Mouse (Mus musculus) MEL (cell line): ENCODE measurements at regions not wholly inside any gene's neighbourhood (a gene's known extent, or its start where the extent isn't known, plus 50 kb on each side); places are given as distances from the start of the nearest gene placed in this dataset.
A peak's percentile ranks its signal among the peaks of the same experiment; 100 is the strongest.
"Not testable (repeated sequence)": the region's sequence is repeated elsewhere in the genome, so short reads cannot be mapped to it uniquely, and the experiment has no call there.

Source experiments
- DNase-seq: peaks from one replicate; pipeline ENCODE4 v3.0.0; 2011; ENCODE audit warnings: low read depth, low spot score
- H3K27ac ChIP-seq: 2 replicates; pipeline ENCODE4 v1.5.1; 2012; ENCODE audit warnings: low read depth, mild to moderate bottlenecking, control low read depth, low read length, moderate library complexity; ENCODE audit not compliant: control insufficient read depth
- H3K27me3 ChIP-seq, 2 experiments: fragments of 150-350 bp in 1 of 2; sonication (generic) in 1 of 2; 2 replicates each; pipeline ENCODE4 v1.6.1; 2012; ENCODE audit warnings: low read length in 2 of 2, mild to moderate bottlenecking in 2 of 2, improper control_type of control experiment in 1 of 2, moderate library complexity in 1 of 2; ENCODE audit not compliant: insufficient read depth in 2 of 2, control insufficient read depth in 1 of 2
- H3K36me3 ChIP-seq, 2 experiments: 2 replicates each; pipeline ENCODE4 v1.6.1; 2012 to 2014; ENCODE audit warnings: low read length in 2 of 2, improper control_type of control experiment in 1 of 2, inconsistent platforms in 1 of 2, mild to moderate bottlenecking in 1 of 2; ENCODE audit not compliant: insufficient read depth in 2 of 2, control insufficient read depth in 1 of 2
- H3K4me1 ChIP-seq, 2 experiments: fragments of 150-350 bp in 1 of 2; sonication (generic) in 1 of 2; 2 replicates each; pipeline ENCODE4 v1.6.1; 2012; ENCODE audit warnings: low read length in 2 of 2, improper control_type of control experiment in 1 of 2, mild to moderate bottlenecking in 1 of 2; ENCODE audit not compliant: insufficient read depth in 2 of 2, control insufficient read depth in 1 of 2
- H3K4me3 ChIP-seq, 2 experiments: fragments of 150-350 bp in 1 of 2; sonication (generic) in 1 of 2; 2 replicates each; pipeline ENCODE4 v1.5.1; 2012; ENCODE audit warnings: low read depth in 2 of 2, low read length in 2 of 2, mild to moderate bottlenecking in 2 of 2, moderate library complexity in 2 of 2, control low read depth in 1 of 2, improper control_type of control experiment in 1 of 2; ENCODE audit not compliant: control insufficient read depth in 1 of 2, insufficient read depth in 1 of 2
- H3K79me2 ChIP-seq: 2 replicates; pipeline ENCODE4 v1.6.1; 2012; ENCODE audit warnings: mild to moderate bottlenecking, low read length, moderate library complexity; ENCODE audit not compliant: control insufficient read depth, poor library complexity, insufficient read depth
- H3K9ac ChIP-seq: 2 replicates; pipeline ENCODE4 v1.6.1; 2012; ENCODE audit warnings: low read depth, mild to moderate bottlenecking, control low read depth, low read length, moderate library complexity; ENCODE audit not compliant: control insufficient read depth, poor library complexity, severe bottlenecking
- H3K9me3 ChIP-seq: fragments of 150-350 bp; sonication (generic); replicated peaks from 2 replicates; pipeline ENCODE4 v1.6.1; 2012; ENCODE audit warnings: mild to moderate bottlenecking, low read length, improper control_type of control experiment, moderate library complexity; ENCODE audit not compliant: insufficient read depth
- CHD1 ChIP-seq: IDR thresholded peaks from 2 replicates; pipeline ENCODE4 v1.6.1; 2012; ENCODE audit warnings: low read depth, mild to moderate bottlenecking, inconsistent platforms, low read length, improper control_type of control experiment
- CHD2 ChIP-seq: IDR thresholded peaks from 2 replicates; pipeline ENCODE4 v1.6.1; 2011; ENCODE audit warnings: low read length, improper control_type of control experiment
- CTCF ChIP-seq, 3 experiments: IDR thresholded peaks in 2 of 3; conservative IDR thresholded peaks in 1 of 3; 2 replicates each; pipeline ENCODE4 v1.5.1; 2011 to 2012; ENCODE audit warnings: low read length in 3 of 3, low read depth in 2 of 3, mild to moderate bottlenecking in 2 of 3, improper control_type of control experiment in 1 of 3, inconsistent platforms in 1 of 3, mixed read lengths in 1 of 3, moderate library complexity in 1 of 3; ENCODE audit not compliant: control insufficient read depth in 1 of 3, insufficient read depth in 1 of 3, poor library complexity in 1 of 3, severe bottlenecking in 1 of 3
- ELF1 ChIP-seq: IDR thresholded peaks from 2 replicates; pipeline ENCODE4 v1.6.1; 2014; ENCODE audit warnings: low read depth, mild to moderate bottlenecking, inconsistent platforms, low read length, improper control_type of control experiment, moderate library complexity
- EP300 ChIP-seq, 2 experiments: IDR thresholded peaks; 2 replicates each; pipeline ENCODE4 v1.6.1; 2011; ENCODE audit warnings: improper control_type of control experiment in 2 of 2, low read length in 2 of 2, low read depth in 1 of 2, mild to moderate bottlenecking in 1 of 2
- ETS1 ChIP-seq: IDR thresholded peaks from 2 replicates; pipeline ENCODE4 v1.6.1; 2012; ENCODE audit warnings: low read depth, mild to moderate bottlenecking, inconsistent platforms, low read length, improper control_type of control experiment, moderate library complexity
- HCFC1 ChIP-seq: IDR thresholded peaks from 2 replicates; pipeline ENCODE4 v1.6.1; 2012; ENCODE audit warnings: low read depth, mild to moderate bottlenecking, inconsistent platforms, low read length, improper control_type of control experiment, moderate library complexity
- KAT2A ChIP-seq: conservative IDR thresholded peaks from 2 replicates; pipeline ENCODE4 v1.6.1; 2012; ENCODE audit warnings: low read depth, low read length, improper control_type of control experiment, inconsistent platforms
- MAFK ChIP-seq: IDR thresholded peaks from 2 replicates; pipeline ENCODE4 v1.6.1; 2011; ENCODE audit warnings: low read depth, mild to moderate bottlenecking, low read length, improper control_type of control experiment, borderline replicate concordance
- MAZ ChIP-seq: IDR thresholded peaks from 2 replicates; pipeline ENCODE4 v1.6.1; 2012; ENCODE audit warnings: low read depth, mild to moderate bottlenecking, inconsistent platforms, low read length, improper control_type of control experiment
- MYB ChIP-seq: IDR thresholded peaks from 2 replicates; pipeline ENCODE4 v1.6.1; 2011; ENCODE audit warnings: mild to moderate bottlenecking, low read depth, low read length, improper control_type of control experiment
- MYC ChIP-seq: IDR thresholded peaks from 2 replicates; pipeline ENCODE4 v1.6.1; 2011; ENCODE audit warnings: low read depth, mild to moderate bottlenecking, low read length, improper control_type of control experiment, moderate library complexity
- NELFE ChIP-seq: IDR thresholded peaks from 2 replicates; pipeline ENCODE4 v1.6.1; 2011; ENCODE audit warnings: low read depth, low read length, improper control_type of control experiment
- NRF1 ChIP-seq: IDR thresholded peaks from 2 replicates; pipeline ENCODE4 v1.6.1; 2014; ENCODE audit warnings: low read depth, mild to moderate bottlenecking, inconsistent platforms, low read length, improper control_type of control experiment, moderate library complexity; ENCODE audit not compliant: poor library complexity, insufficient read depth, severe bottlenecking
- RAD21 ChIP-seq: IDR thresholded peaks from 2 replicates; pipeline ENCODE4 v1.6.1; 2011; ENCODE audit warnings: mild to moderate bottlenecking, low read depth, low read length, improper control_type of control experiment
- SIN3A ChIP-seq: IDR thresholded peaks from 2 replicates; pipeline ENCODE4 v1.6.1; 2012; ENCODE audit warnings: low read length, improper control_type of control experiment, inconsistent platforms
- SMC3 ChIP-seq: IDR thresholded peaks from 2 replicates; pipeline ENCODE4 v1.6.1; 2011; ENCODE audit warnings: low read depth, low read length, improper control_type of control experiment
- TBP ChIP-seq: IDR thresholded peaks from 2 replicates; pipeline ENCODE4 v1.8.0; 2011; ENCODE audit warnings: low read depth, low read length, improper control_type of control experiment
- TCF12 ChIP-seq: IDR thresholded peaks from 2 replicates; pipeline ENCODE4 v1.6.1; 2014; ENCODE audit warnings: low read depth, mild to moderate bottlenecking, inconsistent platforms, low read length, improper control_type of control experiment, moderate library complexity
- USF1 ChIP-seq: IDR thresholded peaks from 2 replicates; pipeline ENCODE4 v1.6.1; 2014; ENCODE audit warnings: low read depth, mild to moderate bottlenecking, inconsistent platforms, low read length, improper control_type of control experiment, moderate library complexity
- ZC3H11A ChIP-seq: IDR thresholded peaks from 2 replicates; pipeline ENCODE4 v1.6.1; 2012; ENCODE audit warnings: low read depth, mild to moderate bottlenecking, inconsistent platforms, low read length, improper control_type of control experiment
- ZKSCAN1 ChIP-seq: IDR thresholded peaks from 2 replicates; pipeline ENCODE4 v1.6.1; 2012; ENCODE audit warnings: low read depth, mild to moderate bottlenecking, inconsistent platforms, low read length, improper control_type of control experiment, moderate library complexity
- ZMIZ1 ChIP-seq: IDR thresholded peaks from 2 replicates; pipeline ENCODE4 v1.6.1; 2012; ENCODE audit warnings: low read depth, mild to moderate bottlenecking, inconsistent platforms, low read length, improper control_type of control experiment, moderate library complexity

- H3K36me3 ChIP-seq, H3K4me1 ChIP-seq, DNase-seq, H3K27ac ChIP-seq, H3K79me2 ChIP-seq, H3K27me3 ChIP-seq, H3K9me3 ChIP-seq: not testable (repeated sequence)
- H3K9ac ChIP-seq, result peak overlapping the region; percentile 58
- H3K4me3 ChIP-seq, result peak overlapping the region; percentile 40 to 54; a peak in 2 of 4 replicates
Measured at GRCm38 (mm10) chr3:78966683-78967549, 319.4 kb downstream of the Rapgef2 start.

- H3K4me1 ChIP-seq, result no peaks in the 10 kb centered on the region
- no peak overlapping the region for H3K4me3 ChIP-seq
- H3K79me2 ChIP-seq, result no peaks in the 10 kb centered on the region
- H3K9ac ChIP-seq, result no peak overlapping the region
- H3K27me3 ChIP-seq, result no peaks in the 10 kb centered on the region
- no peaks in the 10 kb centered on the region for H3K9me3 ChIP-seq
- H3K27ac ChIP-seq, result no peak overlapping the region
- no peaks in the 10 kb centered on the region for H3K36me3 ChIP-seq
- TF ChIP-seq KAT2A (no peak), CHD2 (no peak), MAFK (no peak), ETS1 (no peak), CTCF (IDR thresholded peaks at IDR 0.05 in 2 of 3, conservative IDR thresholded peaks at IDR 0.05 in 1 of 3; ENCODE audit: control insufficient read depth in 1 of 3, insufficient read depth in 1 of 3, low read depth in 2 of 3, low read length in 3 of 3, poor library complexity in 1 of 3, severe bottlenecking in 1 of 3) (no peak), MYC (no peak), ZMIZ1 (no peak), USF1 (no peak), RAD21 (no peak), NRF1 (no peak), CHD1 (no peak), MAZ (no peak), ZKSCAN1 (no peak)
- DNase-seq, result no peak
Measured at GRCm38 (mm10) chr3:78964231-78964858, 322.0 kb downstream of the Rapgef2 start.

GRCm38 (mm10) chr3:78958781-78959180 lies 327.5 kb downstream of the Rapgef2 start:
- peak; percentile 77 for DNase-seq
- TF ChIP-seq SIN3A, result peak; percentile 70
- TF ChIP-seq ZKSCAN1, result no peak
- 0 out of 2 replicates have a peak, but pooled peaks have one; percentile 12 for TF ChIP-seq ELF1
- peak; percentile 99 for TF ChIP-seq ZC3H11A
- TF ChIP-seq MYB, result no peak
- TF ChIP-seq RAD21, result peak; percentile 99
- TF ChIP-seq TCF12, result 0 out of 2 replicates have a peak, but pooled peaks have one; percentile 8
- TF ChIP-seq HCFC1, result no peak
- TF ChIP-seq MYC, result 0 out of 2 replicates have a peak, but pooled peaks have one; percentile 36
- TF ChIP-seq NELFE, result no peak
- TF ChIP-seq TBP, result no peak
- peak; percentile 60 to 98 (median 98) for TF ChIP-seq CTCF (IDR thresholded peaks at IDR 0.05 in 2 of 3, conservative IDR thresholded peaks at IDR 0.05 in 1 of 3; ENCODE audit: control insufficient read depth in 1 of 3, insufficient read depth in 1 of 3, low read depth in 2 of 3, low read length in 3 of 3, poor library complexity in 1 of 3, severe bottlenecking in 1 of 3)
- TF ChIP-seq EP300 (IDR thresholded peaks at IDR 0.05; ENCODE audit: low read depth in 1 of 2, low read length in 2 of 2), result no peak
- peak; percentile 100 for TF ChIP-seq MAFK
- TF ChIP-seq SMC3, result peak; percentile 99

More at GRCm38 (mm10) chr3:78958781-78959180, 327.5 kb downstream of the Rapgef2 start:
- Histone ChIP-seq H3K27ac (no peak overlapping the region), H3K27me3 (no peaks in the 10 kb centered on the region), H3K9ac (no peak overlapping the region), H3K79me2 (no peaks in the 10 kb centered on the region), H3K36me3 (no peaks in the 10 kb centered on the region), H3K4me1 (no peaks in the 10 kb centered on the region), H3K4me3 (no peak overlapping the region), H3K9me3 (no peaks in the 10 kb centered on the region)
